Mouse (Mus musculus): ENCODE data around the gene Ltc4s.

Ltc4s gene

DNA sequence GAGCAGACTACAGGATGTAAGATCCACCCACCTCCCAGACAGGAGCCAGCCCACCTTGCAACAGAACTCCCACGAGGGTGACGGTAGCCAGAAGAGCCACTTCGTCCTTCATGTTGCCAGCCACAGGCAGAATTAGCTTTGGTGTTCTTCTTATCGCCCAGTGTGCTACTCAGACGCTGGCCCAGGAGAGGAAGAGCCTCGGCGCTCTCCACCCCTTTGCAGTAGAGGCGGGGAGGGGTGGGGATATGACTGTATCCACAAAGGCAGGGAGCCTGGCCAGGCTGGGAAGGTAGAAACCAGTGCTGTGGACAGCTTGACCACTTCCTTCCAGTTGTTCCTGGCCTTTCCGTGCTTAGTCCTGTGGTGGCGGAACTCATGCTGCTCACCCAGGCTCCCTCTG is at the start of gene Ltc4s:
Ltc4s (minus strand) TSS at position 293 of the 400 bp plus-strand sequence.
- peak in 1 of 2 experiments; percentile 35 for DNase-seq (ENCODE audit: low spot score in 2 of 2)

GRCm38 (mm10) chr11:50286428-50286827 is 48.0 kb upstream of the Ltc4s start:
- no peak for DNase-seq (ENCODE audit: low spot score in 2 of 2)

DNA sequence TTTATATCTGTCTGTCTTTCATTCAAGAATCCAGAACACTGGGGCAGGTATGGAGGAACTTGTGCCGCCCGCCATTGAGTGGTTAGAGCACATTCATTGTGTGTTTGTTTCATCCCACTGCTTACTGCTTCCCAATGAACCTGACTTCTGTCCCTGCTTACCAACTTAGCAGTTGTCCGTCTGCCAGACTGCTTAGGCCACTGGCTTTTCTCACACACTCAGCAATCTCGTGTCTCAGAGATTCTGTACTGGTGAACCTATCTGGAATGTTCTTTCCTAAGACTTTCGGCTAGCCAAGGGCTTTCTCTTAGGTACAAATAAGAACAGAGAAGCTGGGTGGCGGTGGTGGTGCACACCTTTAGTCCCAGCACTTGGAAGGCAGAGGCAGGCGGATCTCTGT is 47.3 kb upstream of the Ltc4s start:
- no peak for DNase-seq (ENCODE audit: low spot score in 2 of 2)

DNA sequence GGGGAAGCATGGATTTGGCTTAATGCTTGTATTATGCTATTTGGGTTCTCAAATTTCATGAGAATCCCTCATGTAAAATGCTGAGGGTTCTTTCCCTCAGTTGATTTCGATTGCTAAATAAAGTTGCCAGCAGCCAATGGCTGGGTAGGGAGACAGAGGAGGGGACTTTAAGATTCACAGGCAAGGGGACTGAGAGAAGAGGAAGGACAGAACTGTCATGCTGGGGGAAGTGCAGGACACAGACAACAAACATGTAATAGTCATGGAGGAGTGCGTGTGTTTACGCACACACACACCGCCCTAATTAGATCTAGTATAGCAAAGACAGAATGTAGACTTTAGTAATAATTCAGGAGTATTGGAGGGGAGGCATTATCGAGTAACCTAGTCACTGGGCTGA is 46.8 kb upstream of the Ltc4s start:
- no peak for DNase-seq (ENCODE audit: low spot score in 2 of 2)

DNA sequence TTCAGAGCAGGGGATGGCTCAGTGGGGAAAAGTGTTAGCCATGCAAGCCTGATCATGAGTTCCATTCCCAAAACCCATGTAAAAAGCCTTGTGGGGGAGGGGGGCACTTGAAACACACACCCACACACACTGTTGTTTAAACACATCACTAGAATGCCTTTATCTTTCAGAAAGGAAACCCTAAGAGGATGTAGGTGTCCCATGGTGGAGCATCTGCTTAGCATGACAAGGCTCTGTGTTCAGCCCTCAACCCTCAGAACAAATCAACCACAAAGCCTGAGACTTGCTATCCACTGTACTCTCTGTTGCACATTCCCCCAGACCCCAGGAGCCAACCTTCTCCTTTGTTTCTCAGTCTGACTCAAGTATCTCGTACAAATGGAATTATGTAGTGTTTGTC is 41.6 kb upstream of the Ltc4s start:
- DNase-seq (ENCODE audit: low spot score in 2 of 2), result no peak

- no peak for DNase-seq (ENCODE audit: low spot score in 2 of 2)
Observed at GRCm38 (mm10) chr11:50279005-50279404, 40.6 kb upstream of the Ltc4s start.

GRCm38 (mm10) chr11:50277706-50278105 is 39.3 kb upstream of the Ltc4s start:
- DNase-seq (ENCODE audit: low spot score in 2 of 2), result peak in 1 of 2 experiments; percentile 8

DNA sequence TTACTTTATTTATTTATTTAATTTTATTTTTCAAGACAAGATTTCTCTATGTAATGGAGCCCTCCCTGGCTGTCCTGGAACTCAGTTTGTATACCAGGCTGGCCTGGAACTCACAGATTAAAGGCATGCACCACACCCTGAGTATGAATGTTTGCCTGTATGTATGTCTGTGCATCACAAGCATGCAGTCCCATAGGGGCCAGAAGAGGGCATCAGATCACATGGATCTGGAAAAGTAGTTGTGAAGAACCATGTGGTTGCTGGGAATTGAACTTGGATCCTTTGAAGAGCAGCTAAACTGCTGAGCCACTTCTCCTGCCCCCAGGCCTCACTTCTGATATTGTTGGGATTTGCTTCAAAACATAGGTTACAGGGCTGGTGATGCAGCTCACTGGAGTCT is 38.6 kb upstream of the Ltc4s start:
- DNase-seq (ENCODE audit: low spot score in 2 of 2), result no peak

- DNase-seq (ENCODE audit: low spot score in 2 of 2), result no peak
Observed at GRCm38 (mm10) chr11:50275568-50276151, 37.2 kb upstream of the Ltc4s start.

GRCm38 (mm10) chr11:50275077-50275476 is 36.7 kb upstream of the Ltc4s start:
- DNase-seq (ENCODE audit: low spot score in 2 of 2), result no peak

- DNase-seq (ENCODE audit: low spot score in 2 of 2), result no peak
Observed at GRCm38 (mm10) chr11:50272819-50273218, 34.4 kb upstream of the Ltc4s start.

DNA sequence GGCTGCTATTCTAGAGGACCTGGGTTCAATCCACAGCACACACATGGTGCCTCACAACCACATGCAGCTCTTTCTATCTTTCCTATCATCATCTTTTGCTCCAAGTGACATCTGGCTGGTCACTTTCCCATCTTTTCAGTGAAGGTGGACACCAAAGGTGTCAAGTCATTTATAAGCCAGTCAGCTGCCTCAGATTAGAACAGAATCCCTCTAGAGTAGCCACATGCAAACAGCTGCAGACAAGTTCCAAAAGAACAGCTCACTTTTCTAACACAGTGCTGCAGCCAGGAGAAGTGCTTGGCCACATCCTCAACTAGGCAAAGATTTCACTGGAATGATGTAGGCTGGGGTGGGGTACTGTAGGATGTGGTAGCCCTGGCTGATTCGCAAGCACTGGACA is 31.5 kb upstream of the Ltc4s start:
- no peak for DNase-seq (ENCODE audit: low spot score in 2 of 2)

GRCm38 (mm10) chr11:50269163-50269562 is 30.7 kb upstream of the Ltc4s start:
- peak in 1 of 2 experiments; percentile 63 for DNase-seq (ENCODE audit: low spot score in 2 of 2)

DNA sequence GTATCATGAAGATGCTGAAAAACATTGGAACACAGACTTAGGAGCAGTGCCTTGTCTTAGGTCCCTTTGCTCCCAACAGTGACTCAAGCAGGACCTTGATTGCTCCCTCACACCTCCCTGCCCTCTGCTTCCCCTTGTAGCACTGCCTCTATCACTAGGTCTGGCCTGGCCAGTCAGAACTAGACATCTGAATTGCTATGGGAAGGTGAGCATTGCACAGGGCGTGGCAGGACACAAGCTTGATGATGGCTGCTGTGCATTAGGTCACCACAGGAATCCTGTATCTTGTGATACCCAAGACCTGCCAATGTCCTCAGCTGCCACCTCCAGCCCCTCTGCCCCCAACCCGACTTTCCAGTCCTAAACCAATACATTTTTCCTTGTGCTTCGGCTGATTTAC is 28.6 kb upstream of the Ltc4s start:
- no peak for DNase-seq (ENCODE audit: low spot score in 2 of 2)

- no peak for DNase-seq (ENCODE audit: low spot score in 2 of 2)
Observed at GRCm38 (mm10) chr11:50265931-50266330, 27.5 kb upstream of the Ltc4s start.

- DNase-seq (ENCODE audit: low spot score in 2 of 2), result no peak
Observed at GRCm38 (mm10) chr11:50263198-50263597, 24.8 kb upstream of the Ltc4s start.

GRCm38 (mm10) chr11:50262020-50262419 is 23.6 kb upstream of the Ltc4s start:
- peak in 1 of 2 experiments; percentile 44 for DNase-seq (ENCODE audit: low spot score in 2 of 2)

GRCm38 (mm10) chr11:50258310-50258709 is 19.9 kb upstream of the Ltc4s start:
- no peak for DNase-seq (ENCODE audit: low spot score in 2 of 2)

DNA sequence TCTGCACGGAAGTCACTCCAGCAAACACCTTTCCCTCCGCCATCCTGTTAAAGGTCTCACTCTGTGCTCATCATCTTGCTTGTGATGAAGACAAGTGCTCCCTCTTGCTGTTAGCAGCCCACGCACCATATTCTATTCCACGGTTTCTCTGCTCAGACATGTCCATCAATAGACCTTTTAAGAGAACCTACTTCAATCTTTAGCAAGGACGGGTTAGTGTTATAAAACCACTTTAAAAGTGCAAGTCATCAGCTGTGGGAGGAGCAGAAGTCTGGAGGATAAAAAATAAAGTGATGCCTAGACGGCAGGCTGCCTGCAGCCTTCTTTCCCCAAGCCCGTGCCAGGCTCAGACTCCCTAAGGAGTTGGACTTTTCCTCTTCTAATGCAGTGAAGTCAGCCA is 18.2 kb upstream of the Ltc4s start:
- DNase-seq (ENCODE audit: low spot score in 2 of 2), result no peak

GRCm38 (mm10) chr11:50254010-50254580 is 15.7 kb upstream of the Ltc4s start:
- DNase-seq (ENCODE audit: low spot score in 2 of 2), result no peak

GRCm38 (mm10) chr11:50253393-50253792 is 15.0 kb upstream of the Ltc4s start:
- DNase-seq (ENCODE audit: low spot score in 2 of 2), result no peak

DNA sequence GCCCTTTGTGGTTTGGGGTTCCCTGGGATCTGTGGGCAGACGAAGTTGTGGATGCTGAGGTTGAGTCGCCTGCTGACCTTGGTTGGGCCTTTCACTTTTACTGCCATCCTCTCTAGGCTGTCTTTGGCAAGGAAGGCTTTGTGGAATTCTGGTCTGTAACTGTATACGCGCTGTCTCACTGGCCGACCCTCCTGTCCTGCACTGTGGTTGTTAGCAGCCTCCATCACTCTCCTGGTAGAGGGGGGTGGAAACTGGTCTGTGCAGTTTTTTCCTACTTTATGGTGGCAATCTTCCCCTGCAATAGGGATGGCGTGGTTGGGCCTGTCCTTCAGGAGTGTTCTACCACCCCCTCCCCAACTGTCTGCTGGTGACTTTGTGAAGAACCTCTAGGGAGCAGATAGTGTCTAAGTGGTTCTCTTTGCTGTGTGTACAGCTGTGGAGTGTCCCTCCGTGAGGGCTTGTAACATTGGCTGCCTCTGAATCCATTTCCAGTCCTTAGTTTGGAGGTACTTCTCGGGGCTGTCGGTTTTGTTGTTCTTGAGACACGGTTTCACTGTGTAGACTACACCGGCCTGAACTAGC is 14.4 kb upstream of the Ltc4s start:
- DNase-seq (ENCODE audit: low spot score in 2 of 2), result no peak

- no peak for DNase-seq (ENCODE audit: low spot score in 2 of 2)
Observed at GRCm38 (mm10) chr11:50252166-50252565, 13.8 kb upstream of the Ltc4s start.

Data from spleen, postnatal 10 days (tissue).